Mouse (Mus musculus) cerebellum, postnatal 14 days (tissue): ENCODE measurements around the gene Slc20a1.

Source experiments
- DNase-seq, 2 experiments: peaks; one replicate each; pipeline ENCODE4 v3.0.0; 2021; ENCODE audit warnings: mixed read lengths in 2 of 2

Slc20a1 gene

GRCm38 (mm10) chr2:129198436-129199327, at the start of gene Slc20a1:
Gene Slc20a1, plus strand, starts transcription at chr2:129198764.
- peak; percentile 100 for DNase-seq

- DNase-seq: no peak
Measured at GRCm38 (mm10) chr2:129148836-129149235, 49.7 kb upstream of the Slc20a1 start.

- no peak for DNase-seq
Measured at GRCm38 (mm10) chr2:129150386-129150785, 48.2 kb upstream of the Slc20a1 start.

GRCm38 (mm10) chr2:129151111-129151510, 47.5 kb upstream of the Slc20a1 start:
- DNase-seq: no peak

- no peak for DNase-seq
Measured at GRCm38 (mm10) chr2:129152751-129153150, 45.8 kb upstream of the Slc20a1 start.

GRCm38 (mm10) chr2:129164815-129165214, 33.7 kb upstream of the Slc20a1 start:
- no peak for DNase-seq

GRCm38 (mm10) chr2:129166466-129167463, 31.8 kb upstream of the Slc20a1 start:
- DNase-seq: no peak

GRCm38 (mm10) chr2:129173386-129173785, 25.2 kb upstream of the Slc20a1 start:
- DNase-seq: no peak

GRCm38 (mm10) chr2:129174474-129174873, 24.1 kb upstream of the Slc20a1 start:
- peak; percentile 84 to 85 for DNase-seq

GRCm38 (mm10) chr2:129175636-129176035, 22.9 kb upstream of the Slc20a1 start:
- DNase-seq: no peak

GRCm38 (mm10) chr2:129176676-129177420, 21.7 kb upstream of the Slc20a1 start:
- no peak for DNase-seq

- no peak for DNase-seq
Measured at GRCm38 (mm10) chr2:129177661-129178060, 20.9 kb upstream of the Slc20a1 start.

GRCm38 (mm10) chr2:129178182-129178908, 20.2 kb upstream of the Slc20a1 start:
- no peak for DNase-seq

- no peak for DNase-seq
Measured at GRCm38 (mm10) chr2:129179946-129180853, 18.4 kb upstream of the Slc20a1 start.

- DNase-seq: no peak
Measured at GRCm38 (mm10) chr2:129181509-129181908, 17.1 kb upstream of the Slc20a1 start.

- DNase-seq: no peak
Measured at GRCm38 (mm10) chr2:129182412-129182811, 16.2 kb upstream of the Slc20a1 start.

GRCm38 (mm10) chr2:129183561-129184031, 15.0 kb upstream of the Slc20a1 start:
- no peak for DNase-seq

GRCm38 (mm10) chr2:129184853-129185252, 13.7 kb upstream of the Slc20a1 start:
- DNase-seq: no peak

GRCm38 (mm10) chr2:129185611-129186290, 12.8 kb upstream of the Slc20a1 start:
- DNase-seq: no peak
